Mouse (Mus musculus): ENCODE results near the gene 2010315B03Rik.
"Not testable (repeated sequence)": the region's sequence is repeated elsewhere in the genome, so short reads cannot be mapped to it uniquely, and the experiment has no call there.

2010315B03Rik gene

GRCm38 (mm10) chr9:124312171-124313142 is at the start of gene 2010315B03Rik:
Gene 2010315B03Rik (minus strand): TSS chr9:124312696.
- peak; percentile 83 for DNase-seq

GRCm38 (mm10) chr9:124311502-124311901 is 994 bp downstream of the 2010315B03Rik start:
- DNase-seq: no peak

GRCm38 (mm10) chr9:124288329-124288728 is 24.2 kb downstream of the 2010315B03Rik start:
- DNase-seq: no peak

- DNase-seq: peak; percentile 84
Observed at GRCm38 (mm10) chr9:124281912-124282686, 30.4 kb downstream of the 2010315B03Rik start.

GRCm38 (mm10) chr9:124281448-124281791 is 31.1 kb downstream of the 2010315B03Rik start:
- DNase-seq: no peak

GRCm38 (mm10) chr9:124280576-124281447 is 31.7 kb downstream of the 2010315B03Rik start:
- DNase-seq: no peak

GRCm38 (mm10) chr9:124279300-124279699 is 33.2 kb downstream of the 2010315B03Rik start:
- no peak for DNase-seq

GRCm38 (mm10) chr9:124275064-124275463 is 37.4 kb downstream of the 2010315B03Rik start:
- DNase-seq: no peak

- DNase-seq: no peak
Observed at GRCm38 (mm10) chr9:124273172-124273571, 39.3 kb downstream of the 2010315B03Rik start.

- no peak for DNase-seq
Observed at GRCm38 (mm10) chr9:124267929-124268328, 44.6 kb downstream of the 2010315B03Rik start.

GRCm38 (mm10) chr9:124267493-124267892 is 45.0 kb downstream of the 2010315B03Rik start:
- DNase-seq: no peak

GRCm38 (mm10) chr9:124262987-124263717 is 49.3 kb downstream of the 2010315B03Rik start:
- DNase-seq: no peak

GRCm38 (mm10) chr9:124258067-124258556 is 54.4 kb downstream of the 2010315B03Rik start:
- no peak for DNase-seq

GRCm38 (mm10) chr9:124257200-124258066 is 55.1 kb downstream of the 2010315B03Rik start:
- DNase-seq: no peak

- not testable (repeated sequence) for DNase-seq
Observed at GRCm38 (mm10) chr9:124256271-124257199, 56.0 kb downstream of the 2010315B03Rik start.

GRCm38 (mm10) chr9:124251438-124251837 is 61.1 kb downstream of the 2010315B03Rik start:
- no peak for DNase-seq

Data from thymus, postnatal 25 days (tissue).